Mouse (Mus musculus) MEL (cell line): ENCODE data around the gene Ranbp1.

Source experiments
- CTCF ChIP-seq, 3 experiments: IDR thresholded peaks in 2 of 3; conservative IDR thresholded peaks in 1 of 3; 2 replicates each; pipeline ENCODE4 v1.5.1; 2011 to 2012; ENCODE audit warnings: low read length in 3 of 3, low read depth in 2 of 3, mild to moderate bottlenecking in 2 of 3, improper control_type of control experiment in 1 of 3, inconsistent platforms in 1 of 3, mixed read lengths in 1 of 3, moderate library complexity in 1 of 3; ENCODE audit not compliant: control insufficient read depth in 1 of 3, insufficient read depth in 1 of 3, poor library complexity in 1 of 3, severe bottlenecking in 1 of 3
- GATA1 ChIP-seq: IDR thresholded peaks from 2 replicates; pipeline ENCODE4 v1.6.1; 2011; ENCODE audit warnings: low read depth, low read length, improper control_type of control experiment
- MAX ChIP-seq: IDR thresholded peaks from 2 replicates; pipeline ENCODE4 v1.6.1; 2011; ENCODE audit warnings: low read length, improper control_type of control experiment
- NELFE ChIP-seq: IDR thresholded peaks from 2 replicates; pipeline ENCODE4 v1.6.1; 2011; ENCODE audit warnings: low read depth, low read length, improper control_type of control experiment
- POLR2A ChIP-seq, 2 experiments: IDR thresholded peaks; 2 replicates each; pipeline ENCODE4 v1.6.1; 2011 to 2012; ENCODE audit warnings: low read length in 2 of 2, mild to moderate bottlenecking in 2 of 2, control low read depth in 1 of 2, improper control_type of control experiment in 1 of 2, low read depth in 1 of 2, moderate library complexity in 1 of 2; ENCODE audit not compliant: control insufficient read depth in 1 of 2, insufficient read depth in 1 of 2, poor library complexity in 1 of 2

- TF ChIP-seq GATA1 (no peak), CTCF (IDR thresholded peaks at IDR 0.05 in 2 of 3, conservative IDR thresholded peaks at IDR 0.05 in 1 of 3; ENCODE audit: control insufficient read depth in 1 of 3, insufficient read depth in 1 of 3, low read depth in 2 of 3, low read length in 3 of 3, poor library complexity in 1 of 3, severe bottlenecking in 1 of 3) (0 out of 6 replicates have a peak, but pooled peaks of 1 of the 3 experiments have one; percentile 0), NELFE (peak; percentile 52), POLR2A (IDR thresholded peaks at IDR 0.05; ENCODE audit: control insufficient read depth in 1 of 2, insufficient read depth in 1 of 2, low read depth in 1 of 2, low read length in 2 of 2, poor library complexity in 1 of 2) (peak; percentile 66 to 76; a peak in 3 of 4 replicates), MAX (no peak)
Measured at GRCm38 (mm10) chr16:18289067-18289588, 40.6 kb upstream of the Ranbp1 start, which contains the start of gene Dgcr8.
